Mouse (Mus musculus) embryonic fibroblast, embryonic 13.5 days (primary cell): ENCODE data around the gene Zfhx3.

ENCODE experiments used
- CTCF ChIP-seq: IDR thresholded peaks from 2 replicates; pipeline ENCODE4 v1.5.1; 2011; ENCODE audit warnings: mild to moderate bottlenecking, control low read depth, low read length, moderate library complexity, borderline replicate concordance; ENCODE audit not compliant: insufficient read depth
- POLR2A ChIP-seq: IDR thresholded peaks from 2 replicates; pipeline ENCODE4 v1.6.1; 2011; ENCODE audit warnings: low read depth, mild to moderate bottlenecking, control low read depth, low read length, moderate library complexity

DNA sequence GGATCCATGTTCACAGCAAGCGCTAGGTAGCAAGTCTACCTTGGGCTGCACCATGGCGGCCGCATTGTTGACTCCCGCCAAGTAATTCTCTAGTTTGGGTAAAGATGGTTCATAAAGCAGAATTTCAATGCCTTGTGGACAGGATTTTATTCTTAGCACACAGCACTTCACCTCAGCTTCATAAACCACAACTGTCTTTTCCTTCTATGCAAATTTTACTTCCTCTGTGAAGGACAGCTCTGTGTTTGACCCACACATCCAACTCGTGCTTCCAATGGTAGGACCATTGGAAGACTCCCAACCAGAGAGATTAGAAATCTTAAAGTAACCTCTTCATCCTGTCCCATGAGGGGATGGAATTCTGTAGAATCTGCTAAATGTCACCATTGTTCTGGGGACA, 130.4 kb downstream of the Zfhx3 start:
- TF ChIP-seq CTCF, result no peak
- no peak for TF ChIP-seq POLR2A
